Mouse (Mus musculus): ENCODE results near the gene Slc5a6.

DNA sequence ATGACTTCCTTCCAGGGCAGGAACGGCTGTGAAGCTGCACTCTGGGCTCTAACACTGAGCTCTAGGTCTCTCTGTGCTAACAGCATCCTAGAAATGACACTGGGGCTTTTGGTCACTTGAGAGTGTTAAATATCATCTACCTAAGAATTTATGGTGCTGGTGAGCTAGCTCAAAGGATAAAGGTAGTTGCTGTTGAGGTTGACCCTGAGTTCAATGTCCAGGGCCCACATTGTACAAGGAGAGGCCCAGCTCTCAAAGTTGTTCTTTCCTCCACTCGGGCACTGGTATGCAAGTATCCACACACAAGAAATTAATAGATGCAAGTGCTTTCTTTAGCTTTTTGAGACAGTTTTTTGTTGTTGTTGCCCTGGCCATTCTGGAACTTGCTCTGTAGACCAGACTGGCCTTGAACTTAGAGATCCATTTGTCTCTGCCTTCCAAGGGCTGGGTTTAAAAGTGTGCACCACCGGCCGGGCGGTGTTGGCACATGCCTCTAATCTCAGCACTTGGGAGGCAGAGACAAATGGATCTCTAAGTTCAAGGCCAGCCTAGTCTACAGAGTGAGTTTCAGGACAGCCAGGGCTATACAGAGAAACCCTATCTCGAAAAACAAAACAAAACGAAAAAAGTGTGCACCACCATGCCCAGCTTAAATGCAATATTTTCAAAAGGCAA is 10.4 kb downstream of the Slc5a6 start:
- TF ChIP-seq POLR2A (IDR thresholded peaks at IDR 0.05; ENCODE audit: low read depth, low read length) (no peak), CTCF (conservative IDR thresholded peaks at IDR 0.05; ENCODE audit: insufficient read depth, insufficient read length, low read depth, low read length) (no peak)

Measured in kidney, adult 2 months (tissue).